Mouse (Mus musculus) gastrocnemius, postnatal 36 days (tissue): ENCODE measurements around the gene Ska3. TPM values are rescaled to one million over a fixed set of nuclear protein-coding genes. Genes with fewer than 3 reads are reported as not detected.
"Not testable (repeated sequence)": the region's sequence is repeated elsewhere in the genome, so short reads cannot be mapped to it uniquely, and the experiment has no call there.

Experiments
- DNase-seq, 2 experiments: peaks; one replicate each; pipeline ENCODE4 v3.0.0; 2022
- intact Hi-C: fragments of 180-260 bp; cut with DNase I; formaldehyde crosslinking; loops from one replicate; pipeline ENCODE4 v1.15.1; 2025
- long read RNA-seq, 2 experiments: library from polyadenylated mRNA; stranded (forward); transcript quantifications; one replicate each; pipeline ENCODE4 v2.0.0; 2021
- total RNA-seq, 2 experiments: library from RNA; stranded (reverse); gene quantifications; 2 replicates each; pipeline ENCODE4 v1.2.3; 2021

Ska3 gene
- total RNA-seq, result under 1 TPM; 0.28 to 0.52 TPM
- long read RNA-seq, experiment 1, partial matches to known transcripts, result 0 of 1 reads
- long read RNA-seq, experiment 1, other reads (novel, unspliced or antisense), result 1 of 1 reads
- long read RNA-seq, experiment 2, result 0 reads

GRCm38 (mm10) chr14:57825788-57826751 is at the start of gene Ska3, which contains the start of gene Mrpl57:
Gene Ska3 (minus strand): TSS chr14:57826185.
Gene Mrpl57 (plus strand): TSS chr14:57826234.
- DNase-seq, result peak; percentile 89 to 90
- intact Hi-C loops, result loop anchor here (5.0 kb wide), 2 partner anchors 51 to 86 kb away; no protein-coding TSS in a partner anchor

- DNase-seq, result no peak
- intact Hi-C loops, result no loop called here
These were observed 40.8 kb upstream of the Ska3 start for GRCm38 (mm10) chr14:57866676-57867276.

GRCm38 (mm10) chr14:57865256-57865655 is 39.3 kb upstream of the Ska3 start:
- intact Hi-C loops, result no loop called here

GRCm38 (mm10) chr14:57863129-57863528 is 37.1 kb upstream of the Ska3 start:
- intact Hi-C loops, result loop anchor here (5.0 kb wide), 1 partner anchor 44 kb away; no protein-coding TSS in a partner anchor
- no peak for DNase-seq

More at GRCm38 (mm10) chr14:57865256-57865655, 39.3 kb upstream of the Ska3 start:
- no peak for DNase-seq

GRCm38 (mm10) chr14:57861987-57862412 is 36.0 kb upstream of the Ska3 start:
- DNase-seq, result no peak
- intact Hi-C loops, result loop anchor here (5.0 kb wide), 1 partner anchor 45 kb away; no protein-coding TSS in a partner anchor

GRCm38 (mm10) chr14:57859520-57859919 is 33.5 kb upstream of the Ska3 start:
- no peak for DNase-seq
- intact Hi-C loops, result no loop called here

GRCm38 (mm10) chr14:57858601-57859000 is 32.6 kb upstream of the Ska3 start:
- DNase-seq, result no peak
- intact Hi-C loops, result no loop called here

GRCm38 (mm10) chr14:57856037-57856436 is 30.1 kb upstream of the Ska3 start:
- DNase-seq, intact Hi-C loops: not testable (repeated sequence)

- intact Hi-C loops, result no loop called here
- DNase-seq, result no peak
These were observed 27.0 kb upstream of the Ska3 start for GRCm38 (mm10) chr14:57852961-57853360.

GRCm38 (mm10) chr14:57850330-57850729 is 24.3 kb upstream of the Ska3 start:
- no peak for DNase-seq
- intact Hi-C loops, result no loop called here

GRCm38 (mm10) chr14:57848646-57849045 is 22.7 kb upstream of the Ska3 start:
- DNase-seq, result no peak
- intact Hi-C loops, result no loop called here

GRCm38 (mm10) chr14:57848061-57848460 is 22.1 kb upstream of the Ska3 start:
- intact Hi-C loops, DNase-seq: not testable (repeated sequence)

GRCm38 (mm10) chr14:57844535-57844934 is 18.6 kb upstream of the Ska3 start:
- intact Hi-C loops, result no loop called here
- DNase-seq, result no peak

GRCm38 (mm10) chr14:57835157-57835556 is 9.2 kb upstream of the Ska3 start:
- DNase-seq, result no peak
- intact Hi-C loops, result no loop called here

GRCm38 (mm10) chr14:57833526-57833925 is 7.5 kb upstream of the Ska3 start:
- DNase-seq, result no peak
- intact Hi-C loops, result no loop called here

GRCm38 (mm10) chr14:57827284-57827683 is 1.3 kb upstream of the Ska3 start:
- DNase-seq, result no peak
- intact Hi-C loops, result loop anchor here (5.0 kb wide), 2 partner anchors 50 to 85 kb away; no protein-coding TSS in a partner anchor

GRCm38 (mm10) chr14:57820839-57821238 is 5.1 kb downstream of the Ska3 start:
- DNase-seq, result no peak
- intact Hi-C loops, result no loop called here

GRCm38 (mm10) chr14:57811844-57812243 is 14.1 kb downstream of the Ska3 start:
- intact Hi-C loops, result no loop called here

GRCm38 (mm10) chr14:57810886-57811285 is 15.1 kb downstream of the Ska3 start:
- DNase-seq, result no peak
- intact Hi-C loops, result no loop called here

More at GRCm38 (mm10) chr14:57811844-57812243, 14.1 kb downstream of the Ska3 start:
- no peak for DNase-seq

GRCm38 (mm10) chr14:57808558-57808957 is 17.4 kb downstream of the Ska3 start:
- no peak for DNase-seq
- intact Hi-C loops, result loop anchor here (10.0 kb wide), 1 partner anchor 124 kb away; no protein-coding TSS in a partner anchor

- no peak for DNase-seq
- intact Hi-C loops, result loop anchor here (10.0 kb wide), 1 partner anchor 119 kb away; no protein-coding TSS in a partner anchor
These were observed 22.3 kb downstream of the Ska3 start for GRCm38 (mm10) chr14:57803731-57804130.
